ENCODE assay signal across 8 mouse cellular contexts in the genomic region with DNA sequence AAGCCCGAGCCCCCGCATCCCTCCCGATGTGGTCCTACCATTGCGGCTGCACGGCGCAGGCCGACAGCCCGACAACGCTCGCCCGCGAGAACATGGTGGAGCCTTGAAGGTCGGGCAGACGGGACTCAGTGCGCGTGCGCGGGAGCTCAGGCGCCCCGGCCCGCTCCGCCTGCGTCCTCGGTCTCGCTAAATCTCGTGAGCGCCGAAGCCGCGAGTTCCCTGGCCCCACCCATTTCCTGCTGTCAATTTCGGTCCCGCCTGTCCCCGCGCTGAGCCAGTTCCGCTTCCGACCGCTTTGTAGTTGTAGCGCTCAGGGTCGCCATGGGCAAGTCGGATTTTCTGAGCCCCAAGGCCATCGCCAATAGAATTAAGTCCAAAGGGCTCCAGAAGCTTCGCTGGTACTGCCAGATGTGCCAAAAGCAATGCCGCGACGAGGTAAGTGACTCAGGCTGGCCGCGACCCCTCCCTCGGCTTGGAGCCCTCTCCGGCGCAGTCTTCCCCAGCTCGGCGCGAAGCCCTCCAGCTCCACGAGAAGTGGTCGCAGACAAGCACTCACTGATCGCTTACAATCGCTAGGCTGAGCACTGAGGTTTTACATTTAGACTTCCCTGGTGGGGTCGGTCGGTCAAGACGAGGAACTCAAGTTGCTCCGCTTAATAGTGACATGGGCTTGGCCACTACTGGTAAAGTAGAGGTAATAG. TPM values are rescaled to one million over a fixed set of nuclear protein-coding genes. Genes with fewer than 3 reads are reported as not detected.
DNase-seq lines count a peak whose midpoint lies in the region; ATAC-seq and TF ChIP-seq lines count a peak whose summit lies in the region.

Gene Atp5c1 (minus strand): TSS at position 201 of the 701 bp plus-strand sequence.
Gene Kin (plus strand): TSS at position 284 of the 701 bp plus-strand sequence.

- peak; percentile 92 for ATAC-seq in common myeloid progenitor, adult 5-6 weeks (replicated peaks; ENCODE audit: low read depth, poor library complexity, severe bottlenecking)

- H3K4me3 ChIP-seq in gastrocnemius, adult 2 months, result peak within 1 kb of the TSS; percentile 96
- H3K4me3 ChIP-seq in megakaryocyte, embryonic 14.5 days (replicated peaks), result peak within 1 kb of the TSS; percentile 100

- H3K36me3 ChIP-seq in megakaryocyte, embryonic 14.5 days (replicated peaks; ENCODE audit: low read length), result peaks cover 35% of the 10 kb centered on the region

- no peaks in the 10 kb centered on the region for H3K9me3 ChIP-seq in megakaryocyte, embryonic 14.5 days

- H3K27ac ChIP-seq in gastrocnemius, adult 2 months, result peak within 1 kb of the TSS; percentile 100

- intact Hi-C loops in gastrocnemius, adult 2 months (cut with DNase I), result no loop called here

- peaks cover 69% of the 10 kb centered on the region for H3K4me1 ChIP-seq in megakaryocyte, embryonic 14.5 days

- peak; percentile 99 for DNase-seq in ZHBTc4 (ENCODE audit: low read depth, low spot score)
- peak; percentile 98 for DNase-seq in gastrocnemius, adult 2 months
- DNase-seq in hindlimb bud, embryonic 11.5 days (ENCODE audit: extremely low spot score, low read depth, low spot score), result peak; percentile 83
- peak; percentile 92 to 95 for DNase-seq in left cerebral cortex, adult 8-10 months (ENCODE audit: low spot score in 2 of 2)
- peak; percentile 98 to 99 for DNase-seq in right cerebral cortex, postnatal 10 days (ENCODE audit: low spot score in 2 of 2)
- DNase-seq in urinary bladder, postnatal 25 days (ENCODE audit: low spot score), result peak; percentile 90

- H3K27me3 ChIP-seq in megakaryocyte, embryonic 14.5 days (replicated peaks), result no peaks in the 10 kb centered on the region

- TF ChIP-seq CTCF in gastrocnemius, adult 2 months (IDR thresholded peaks at IDR 0.05), result peak; percentile 57

RNA-seq across cellular contexts. Expression of gene Atp5c1, which starts in this region (rescaled TPM):
- total RNA-seq in common myeloid progenitor, adult 5-6 weeks (2017), result 446 and 456 TPM in 2 replicates
- total RNA-seq in gastrocnemius, adult 2 months (2021), result 100 to 1,000 TPM; 773 to 991 TPM
- 100 to 1,000 TPM; 248 to 267 (median 258) TPM for total RNA-seq in left cerebral cortex, adult 8-10 months (2022)
- 6.9 and 17.5 TPM in 2 replicates for polyA plus RNA-seq in megakaryocyte, embryonic 14.5 days (2012; ENCODE audit: insufficient read depth, low replicate concordance)

RNA-seq across cellular contexts. Expression of gene Kin, which starts in this region (rescaled TPM):
- 34.5 and 42.6 TPM in 2 replicates for total RNA-seq in common myeloid progenitor, adult 5-6 weeks (2017)
- 1 to 10 TPM; 6.0 to 6.3 TPM for total RNA-seq in gastrocnemius, adult 2 months (2021)
- total RNA-seq in left cerebral cortex, adult 8-10 months (2022), result 10 to 100 TPM in 3 of 4 experiments, 1 to 10 TPM in 1; 9.0 to 15.2 (median 11.9) TPM
- 1.9 TPM in 1 of 2 replicates, not detected in the other for polyA plus RNA-seq in megakaryocyte, embryonic 14.5 days (2012; ENCODE audit: insufficient read depth, low replicate concordance)

Comparison
In these comparisons a context has a peak if more than half of its experiments do, and no peak if none do; other contexts are left out.
1. Peak in every context shown above with its lines: DNase-seq, ATAC-seq, H3K4me3 ChIP-seq and H3K27ac ChIP-seq.